Mouse (Mus musculus) mesoderm, embryonic 11.5 days (tissue): ENCODE results near the gene Ube2d3.
"Not testable (repeated sequence)": the region's sequence is repeated elsewhere in the genome, so short reads cannot be mapped to it uniquely, and the experiment has no call there.

Experiments
- DNase-seq: peaks from one replicate; pipeline ENCODE4 v3.0.0-alpha.2; 2012; ENCODE audit warnings: low read depth, low spot score

Ube2d3 gene

GRCm38 (mm10) chr3:135438531-135438912 lies 573 bp downstream of the Ube2d3 start:
- DNase-seq, result peak; percentile 91

- peak; percentile 78 for DNase-seq
These were observed 1.1 kb downstream of the Ube2d3 start for GRCm38 (mm10) chr3:135438913-135439531.

- DNase-seq, result no peak
These were observed 1.7 kb downstream of the Ube2d3 start for GRCm38 (mm10) chr3:135439651-135440050.

- peak; percentile 33 for DNase-seq
These were observed 2.3 kb downstream of the Ube2d3 start for GRCm38 (mm10) chr3:135440221-135440620.

GRCm38 (mm10) chr3:135440621-135441020 lies 2.7 kb downstream of the Ube2d3 start:
- no peak for DNase-seq

GRCm38 (mm10) chr3:135444930-135445329 lies 7.0 kb downstream of the Ube2d3 start:
- DNase-seq, result no peak

GRCm38 (mm10) chr3:135458981-135459380 lies 21.0 kb downstream of the Ube2d3 start:
- DNase-seq, result no peak

GRCm38 (mm10) chr3:135468402-135468801 lies 30.5 kb downstream of the Ube2d3 start:
- DNase-seq, result no peak

GRCm38 (mm10) chr3:135469146-135469545 lies 31.2 kb downstream of the Ube2d3 start:
- no peak for DNase-seq

- DNase-seq, result no peak
These were observed 32.0 kb downstream of the Ube2d3 start for GRCm38 (mm10) chr3:135469974-135470373.

- DNase-seq, result no peak
These were observed 32.9 kb downstream of the Ube2d3 start for GRCm38 (mm10) chr3:135470823-135471222.

GRCm38 (mm10) chr3:135475025-135475424 lies 37.1 kb downstream of the Ube2d3 start:
- no peak for DNase-seq

GRCm38 (mm10) chr3:135476286-135476685 lies 38.3 kb downstream of the Ube2d3 start:
- DNase-seq, result no peak

GRCm38 (mm10) chr3:135476977-135477376 lies 39.0 kb downstream of the Ube2d3 start:
- DNase-seq, result no peak

GRCm38 (mm10) chr3:135479090-135479489 lies 41.1 kb downstream of the Ube2d3 start:
- DNase-seq, result not testable (repeated sequence)

- DNase-seq, result no peak
These were observed 42.8 kb downstream of the Ube2d3 start for GRCm38 (mm10) chr3:135480767-135481166.

- DNase-seq, result no peak
These were observed 43.7 kb downstream of the Ube2d3 start for GRCm38 (mm10) chr3:135481608-135482007.

GRCm38 (mm10) chr3:135484650-135485049 lies 46.7 kb downstream of the Ube2d3 start:
- DNase-seq, result not testable (repeated sequence)

- peak; percentile 66 for DNase-seq
These were observed 47.4 kb downstream of the Ube2d3 start, which contains the start of gene Manba for GRCm38 (mm10) chr3:135485128-135485899. TSS of gene Manba (plus strand) at chr3:135485611.

- no peak for DNase-seq
These were observed 47.9 kb downstream of the Ube2d3 start for GRCm38 (mm10) chr3:135485900-135486241.

GRCm38 (mm10) chr3:135486351-135486750 lies 48.4 kb downstream of the Ube2d3 start:
- DNase-seq, result no peak

GRCm38 (mm10) chr3:135487803-135488202 lies 49.9 kb downstream of the Ube2d3 start:
- DNase-seq, result no peak

- DNase-seq, result no peak
These were observed 52.0 kb downstream of the Ube2d3 start for GRCm38 (mm10) chr3:135489865-135490520.
